Mouse (Mus musculus) adrenal gland, adult (tissue): ENCODE results near the gene Lman1l.

Experiments
- DNase-seq, 2 experiments: peaks; one replicate each; pipeline ENCODE4 v3.0.0; 2022 to 2023; ENCODE audit warnings: low spot score in 1 of 2; ENCODE audit not compliant: inconsistent age in 2 of 2

Gene Lman1l

GRCm38 (mm10) chr9:57590726-57591125 is 29.8 kb downstream of the Lman1l start:
- DNase-seq = no peak

DNA sequence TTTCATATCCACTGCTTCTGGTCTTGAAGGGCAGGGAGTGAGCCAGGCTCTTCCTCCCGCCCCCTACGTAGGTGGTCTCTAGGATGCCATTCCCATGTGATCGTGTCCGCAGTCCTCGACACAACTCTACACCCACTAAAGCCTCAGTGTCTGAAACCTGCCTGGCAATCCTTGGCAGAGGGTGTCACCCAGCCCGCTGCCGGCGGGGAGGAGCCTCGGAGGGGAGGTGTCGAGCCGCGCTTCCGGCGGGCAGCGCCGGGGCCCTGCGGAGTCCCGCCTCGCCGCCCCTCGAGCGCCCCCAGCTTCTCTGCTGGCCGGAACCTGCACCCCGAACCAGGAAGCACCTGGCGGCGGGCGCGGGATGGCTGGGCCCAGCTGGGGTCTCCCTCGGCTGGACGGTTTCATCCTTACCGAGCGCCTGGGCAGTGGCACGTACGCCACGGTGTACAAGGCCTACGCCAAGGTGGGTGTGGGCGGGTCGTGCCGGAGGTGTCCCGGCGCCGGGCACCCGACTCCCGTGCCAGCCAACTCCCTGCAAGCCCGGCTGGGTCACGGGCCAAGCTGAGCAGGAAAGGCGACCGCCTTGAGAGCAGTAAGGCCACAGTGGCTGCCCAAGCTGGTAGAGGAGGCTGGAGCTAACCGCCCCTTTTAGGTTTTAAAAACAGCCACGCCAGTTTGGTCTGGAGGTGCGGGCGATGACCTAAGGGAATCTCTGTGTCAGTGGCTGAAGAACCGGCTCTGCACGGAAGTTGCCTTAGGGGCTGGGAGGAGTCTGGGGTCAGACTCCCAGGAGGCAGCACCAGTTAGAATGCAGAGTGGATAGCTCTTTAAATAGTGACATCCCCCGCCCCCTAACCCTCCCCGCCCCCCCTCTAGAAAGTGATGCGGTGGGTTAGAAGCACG is 31.1 kb downstream of the Lman1l start, which contains the start of gene Ulk3:
Gene Ulk3, plus strand, starts transcription at position 229 of the 903 bp plus-strand sequence.
- peak; percentile 88 to 95 for DNase-seq

DNA sequence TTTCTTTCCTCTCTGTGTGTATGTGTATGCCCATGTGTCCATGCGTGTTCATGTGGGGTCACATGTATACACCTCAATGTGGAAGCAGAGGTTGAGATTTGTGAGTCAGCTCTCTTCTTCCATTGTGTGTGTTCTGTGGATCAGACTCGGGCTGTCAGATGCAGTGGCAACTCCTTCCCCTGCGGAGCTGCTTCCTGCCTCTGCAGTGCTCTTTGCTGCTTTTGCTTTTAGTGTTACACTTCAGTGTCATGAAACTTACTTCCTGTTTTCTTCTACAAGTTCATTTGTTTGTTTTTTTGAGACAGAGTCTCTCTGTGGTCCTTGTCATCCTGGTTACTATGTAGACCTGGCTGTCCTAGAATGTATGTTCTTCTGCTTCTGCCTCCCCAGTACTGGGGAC is 35.6 kb downstream of the Lman1l start:
- no peak for DNase-seq

GRCm38 (mm10) chr9:57577144-57577849 is 43.3 kb downstream of the Lman1l start:
- no peak for DNase-seq

- DNase-seq = no peak
These were observed 45.0 kb downstream of the Lman1l start for GRCm38 (mm10) chr9:57575577-57575976.

GRCm38 (mm10) chr9:57574397-57574796 is 46.2 kb downstream of the Lman1l start:
- no peak for DNase-seq

DNA sequence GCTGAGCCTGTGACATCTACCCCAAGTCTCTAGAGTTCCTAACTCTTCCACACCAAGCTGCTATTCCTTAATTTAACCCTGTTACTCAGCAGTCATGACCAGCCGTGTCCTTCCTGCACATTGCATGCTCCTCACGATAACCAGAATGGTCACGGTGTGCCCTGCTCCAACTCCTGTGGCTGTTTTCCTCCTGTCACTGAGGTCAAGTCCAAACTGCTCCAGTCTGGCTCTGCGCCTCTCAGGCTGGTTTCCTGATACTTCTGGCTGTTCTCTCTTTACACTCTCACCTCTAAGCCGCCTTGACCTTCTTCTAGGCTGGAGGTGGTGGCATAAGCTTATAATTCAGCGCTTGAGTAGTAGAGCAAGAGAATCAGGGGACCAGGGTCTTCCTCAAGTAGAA is 52.1 kb downstream of the Lman1l start:
- DNase-seq = no peak

- no peak for DNase-seq
These were observed 53.7 kb downstream of the Lman1l start for GRCm38 (mm10) chr9:57566846-57567245.

GRCm38 (mm10) chr9:57565741-57566221 is 54.8 kb downstream of the Lman1l start:
- peak in 1 of 2 experiments; percentile 58 for DNase-seq

GRCm38 (mm10) chr9:57564609-57565008 is 56.0 kb downstream of the Lman1l start:
- no peak for DNase-seq

DNA sequence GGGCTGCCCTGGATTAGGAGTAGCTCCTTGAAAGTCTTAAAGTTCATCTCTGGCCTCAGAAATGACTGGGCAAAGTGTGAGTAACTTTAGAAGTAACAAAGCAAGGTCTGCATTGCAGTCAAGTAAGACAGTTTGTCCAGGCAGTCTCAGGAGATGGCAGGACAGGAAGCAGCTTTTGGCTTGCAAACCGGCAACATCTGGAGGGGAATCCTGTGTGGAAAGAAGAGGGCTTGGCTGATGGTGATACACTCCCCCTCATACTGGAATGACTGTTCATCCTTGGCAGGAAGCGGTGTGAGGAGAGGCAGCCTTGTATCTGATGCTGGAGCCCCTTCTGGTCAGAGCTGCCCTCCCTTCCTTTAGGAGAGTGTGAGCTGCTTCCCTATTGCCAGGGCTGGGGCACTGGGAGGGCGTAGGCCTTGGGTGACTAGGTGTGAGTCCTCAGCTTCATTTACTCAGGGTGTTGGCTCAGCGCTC is 57.6 kb downstream of the Lman1l start:
- peak; percentile 26 to 63 for DNase-seq

- peak; percentile 15 to 40 for DNase-seq
These were observed 58.9 kb downstream of the Lman1l start for GRCm38 (mm10) chr9:57561711-57562099.

GRCm38 (mm10) chr9:57560861-57561710 is 59.5 kb downstream of the Lman1l start, which contains the start of gene Scamp2:
Scamp2 (plus strand) TSS chr9:57560943.
- peak; percentile 95 to 99 for DNase-seq

- DNase-seq = peak in 1 of 2 experiments; percentile 18
These were observed 60.3 kb downstream of the Lman1l start for GRCm38 (mm10) chr9:57560263-57560662.

- no peak for DNase-seq
These were observed 61.0 kb downstream of the Lman1l start for GRCm38 (mm10) chr9:57559568-57559967.

DNA sequence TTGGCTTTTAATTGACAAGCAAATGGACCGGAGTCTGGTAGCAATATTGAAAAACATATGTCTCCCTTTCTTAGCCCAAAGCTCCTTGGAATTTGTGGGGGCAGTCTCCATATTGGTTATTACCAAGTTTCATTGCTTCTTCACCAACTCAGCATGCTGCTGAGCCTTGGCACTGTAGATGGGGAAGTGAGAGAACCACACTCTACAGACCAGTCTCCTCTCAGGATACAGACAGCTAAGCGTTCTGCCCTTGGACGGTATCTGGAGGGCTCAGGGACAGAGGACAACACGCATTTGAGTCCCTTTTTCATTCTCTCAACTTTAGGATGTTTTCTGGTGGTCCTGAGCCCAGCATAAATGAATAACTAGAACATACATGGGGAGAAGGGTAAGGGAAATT is 61.9 kb downstream of the Lman1l start:
- no peak for DNase-seq

- DNase-seq = no peak
These were observed 63.4 kb downstream of the Lman1l start for GRCm38 (mm10) chr9:57557215-57557614.
